Mouse (Mus musculus) lung, adult 2 months (tissue): ENCODE measurements around the gene Vwa3a.

Experiments used
- CTCF ChIP-seq: fragments of 200-500 bp; IDR thresholded peaks from 2 replicates; pipeline ENCODE4 v1.5.1; 2011; ENCODE audit warnings: mild to moderate bottlenecking, low read length, control low read depth; ENCODE audit not compliant: insufficient read depth
- POLR2A ChIP-seq: fragments of 200-500 bp; IDR thresholded peaks from 2 replicates; pipeline ENCODE4 v1.6.1; 2011; ENCODE audit warnings: low read depth, mild to moderate bottlenecking, control low read depth, low read length, borderline replicate concordance; ENCODE audit errors: extremely low read depth

DNA sequence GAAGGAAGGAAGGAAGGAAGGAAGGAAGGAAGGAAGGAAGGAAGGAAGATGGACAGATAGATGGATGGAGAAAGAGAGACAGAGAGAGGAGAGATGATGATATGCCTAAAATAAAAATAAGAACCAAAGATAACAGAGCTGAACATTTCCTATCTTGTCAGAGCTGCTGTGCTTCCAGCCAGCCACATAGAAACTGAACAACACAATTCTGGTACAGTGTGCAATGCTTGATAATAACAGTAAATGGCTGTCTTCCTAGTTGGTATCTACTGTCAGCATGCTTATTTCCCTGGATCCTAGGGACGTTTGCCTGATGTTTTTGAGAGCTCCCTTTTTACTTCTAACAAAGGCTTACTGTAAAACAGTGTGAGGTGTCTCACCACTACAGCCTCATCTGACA, 32.3 kb downstream of the Vwa3a start:
- TF ChIP-seq CTCF (no peak), POLR2A (no peak)
